Mouse (Mus musculus) natural killer cell, adult 2 months (primary cell): ENCODE data around the gene Gigyf1.

Experiments
- DNase-seq, 2 experiments: peaks; one replicate each; pipeline ENCODE4 v3.0.0; 2022; ENCODE audit warnings: low spot score in 2 of 2

The Gigyf1 gene

GRCm38 (mm10) chr5:137533117-137533827 is 14.9 kb downstream of the Gigyf1 start, which contains the start of the genes Epo and Gnb2:
Gene Epo (minus strand): TSS chr5:137533242.
Gene Gnb2 (minus strand): TSS chr5:137533510.
- peak; percentile 96 for DNase-seq

GRCm38 (mm10) chr5:137534762-137535161 is 16.4 kb downstream of the Gigyf1 start:
- DNase-seq, result no peak

GRCm38 (mm10) chr5:137535318-137535717 is 17.0 kb downstream of the Gigyf1 start:
- DNase-seq, result no peak

- no peak for DNase-seq
Observed at GRCm38 (mm10) chr5:137537461-137537860, 19.1 kb downstream of the Gigyf1 start.

- DNase-seq, result no peak
Observed at GRCm38 (mm10) chr5:137539291-137539801, 21.0 kb downstream of the Gigyf1 start.

GRCm38 (mm10) chr5:137540991-137541390 is 22.6 kb downstream of the Gigyf1 start:
- no peak for DNase-seq

- DNase-seq, result no peak
Observed at GRCm38 (mm10) chr5:137541768-137542540, 23.6 kb downstream of the Gigyf1 start.

GRCm38 (mm10) chr5:137544926-137545325 is 26.6 kb downstream of the Gigyf1 start:
- DNase-seq, result no peak

- no peak for DNase-seq
Observed at GRCm38 (mm10) chr5:137545596-137545995, 27.2 kb downstream of the Gigyf1 start.

- no peak for DNase-seq
Observed at GRCm38 (mm10) chr5:137549840-137550239, 31.5 kb downstream of the Gigyf1 start.

- DNase-seq, result no peak
Observed at GRCm38 (mm10) chr5:137551119-137551518, 32.8 kb downstream of the Gigyf1 start.

GRCm38 (mm10) chr5:137553000-137553399 is 34.7 kb downstream of the Gigyf1 start:
- no peak for DNase-seq

- no peak for DNase-seq
Observed at GRCm38 (mm10) chr5:137553411-137553837, 35.1 kb downstream of the Gigyf1 start, which contains the start of gene Actl6b. Gene Actl6b (plus strand): TSS chr5:137553517.

GRCm38 (mm10) chr5:137553898-137554297 is 35.5 kb downstream of the Gigyf1 start:
- DNase-seq, result no peak

- DNase-seq, result no peak
Observed at GRCm38 (mm10) chr5:137561556-137561955, 43.2 kb downstream of the Gigyf1 start.

GRCm38 (mm10) chr5:137562965-137563364 is 44.6 kb downstream of the Gigyf1 start:
- no peak for DNase-seq

GRCm38 (mm10) chr5:137565744-137566143 is 47.4 kb downstream of the Gigyf1 start:
- DNase-seq, result no peak

- no peak for DNase-seq
Observed at GRCm38 (mm10) chr5:137566416-137566815, 48.1 kb downstream of the Gigyf1 start.

- no peak for DNase-seq
Observed at GRCm38 (mm10) chr5:137568223-137568798, 50.0 kb downstream of the Gigyf1 start.

GRCm38 (mm10) chr5:137569031-137569430 is 50.7 kb downstream of the Gigyf1 start:
- no peak for DNase-seq

- peak; percentile 43 to 60 for DNase-seq
Observed at GRCm38 (mm10) chr5:137569665-137570064, 51.3 kb downstream of the Gigyf1 start, which contains the start of gene Tfr2. Gene Tfr2 (plus strand): TSS chr5:137569840.

- DNase-seq, result no peak
Observed at GRCm38 (mm10) chr5:137570181-137570580, 51.8 kb downstream of the Gigyf1 start.
